Mouse (Mus musculus): ENCODE measurements around the gene Parp2. TPM values are rescaled to one million over a fixed set of nuclear protein-coding genes. Genes with fewer than 3 reads are reported as not detected.
"Not testable (repeated sequence)": the region's sequence is repeated elsewhere in the genome, so short reads cannot be mapped to it uniquely, and the experiment has no call there.

Gene Parp2
- polyA plus RNA-seq, 1 experiment from 2014 or later = 56.7 TPM

DNA sequence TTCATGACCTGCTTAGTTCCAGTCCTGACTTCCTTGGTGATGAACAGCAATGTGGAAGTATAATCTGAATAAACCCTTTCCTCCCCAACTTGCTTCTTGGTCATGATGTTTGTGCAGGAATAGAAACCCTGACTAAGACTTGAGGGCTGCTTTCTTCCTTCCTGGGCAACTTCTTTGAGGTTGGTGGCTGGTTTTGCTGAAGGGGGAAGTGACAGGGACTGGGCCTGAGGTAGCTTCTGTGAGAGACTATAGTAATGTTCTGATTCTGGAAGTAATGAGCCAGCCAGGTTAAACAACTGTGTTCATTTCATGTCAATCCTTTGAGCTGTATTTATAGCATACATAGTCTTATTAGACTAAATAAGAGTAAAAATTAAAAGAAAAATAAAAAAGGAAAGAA, 57.4 kb downstream of the Parp2 start:
- not testable (repeated sequence) for H3K4me3 ChIP-seq (replicated peaks; ENCODE audit: low read length); H3K4me2 ChIP-seq (ENCODE audit: low read length); H3K27ac ChIP-seq (ENCODE audit: low read length); H3K27me3 ChIP-seq (replicated peaks; ENCODE audit: control insufficient read depth, insufficient read depth, low read length); H3K36me3 ChIP-seq (ENCODE audit: control insufficient read depth, insufficient read depth); H3K9me3 ChIP-seq (ENCODE audit: control insufficient read depth, low read length); H3K4me1 ChIP-seq (replicated peaks; ENCODE audit: control insufficient read depth, insufficient read depth, low read length); H3K9ac ChIP-seq (replicated peaks; ENCODE audit: low read depth, low read length); ATAC-seq

DNA sequence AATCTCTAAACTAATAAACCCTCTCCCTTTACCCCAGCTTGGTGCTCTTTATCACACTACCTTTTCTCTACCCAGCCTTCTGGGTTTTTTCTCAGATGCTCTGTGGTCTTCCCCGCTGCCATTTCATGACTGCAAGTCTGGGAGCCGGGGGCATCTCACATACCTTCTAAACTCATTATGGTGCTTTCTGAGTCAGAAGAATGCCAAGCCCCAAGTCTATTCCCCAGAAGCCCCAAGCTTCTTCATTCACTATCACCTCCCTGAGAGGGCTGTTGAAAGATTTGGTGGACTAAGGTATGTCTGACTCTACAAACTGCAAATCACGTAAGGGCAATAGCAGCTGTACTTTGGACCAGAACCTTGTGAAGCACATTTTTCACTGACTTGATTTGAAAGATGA, 59.3 kb downstream of the Parp2 start:
- Histone ChIP-seq H3K27me3 (replicated peaks; ENCODE audit: control insufficient read depth, insufficient read depth, low read length) (no peaks in the 10 kb centered on the region), H3K4me3 (replicated peaks; ENCODE audit: low read length) (no peak overlapping the region), H3K36me3 (ENCODE audit: control insufficient read depth, insufficient read depth) (no peaks in the 10 kb centered on the region), H3K27ac (ENCODE audit: low read length) (no peak overlapping the region), H3K4me2 (ENCODE audit: low read length) (no peak overlapping the region), H3K9ac (replicated peaks; ENCODE audit: low read depth, low read length) (no peak overlapping the region), H3K4me1 (replicated peaks; ENCODE audit: control insufficient read depth, insufficient read depth, low read length) (peaks cover 8% of the 10 kb centered on the region), H3K9me3 (ENCODE audit: control insufficient read depth, low read length) (no peaks in the 10 kb centered on the region)
- WGBS = 94% methylated on average over 3 of the region's 3 CpGs
- ATAC-seq = no peak

DNA sequence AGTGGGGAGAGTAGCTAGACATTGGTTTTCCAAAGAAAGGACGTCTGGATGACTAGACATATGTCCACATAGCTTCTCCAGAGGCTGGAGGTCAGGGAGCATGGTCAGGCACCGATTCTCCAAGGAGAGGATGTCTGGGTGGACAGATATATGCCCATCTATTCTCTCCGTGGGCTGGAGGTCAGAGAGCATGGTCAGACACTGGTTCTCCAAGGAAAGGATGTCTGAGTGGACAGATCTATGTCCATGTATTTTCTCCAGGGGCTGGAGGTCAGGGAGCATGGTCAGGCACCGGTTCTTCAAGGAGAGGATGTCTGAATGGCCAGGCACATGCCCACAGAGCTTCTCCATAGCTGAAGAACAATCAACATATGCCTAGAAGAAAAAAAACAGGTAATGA, 60.6 kb downstream of the Parp2 start:
- no peak overlapping the region for H3K4me3 ChIP-seq (replicated peaks; ENCODE audit: low read length)
- H3K9ac ChIP-seq (replicated peaks; ENCODE audit: low read depth, low read length) = no peak overlapping the region
- H3K36me3 ChIP-seq (ENCODE audit: control insufficient read depth, insufficient read depth) = no peaks in the 10 kb centered on the region
- H3K4me2 ChIP-seq (ENCODE audit: low read length) = no peak overlapping the region
- H3K4me1 ChIP-seq (replicated peaks; ENCODE audit: control insufficient read depth, insufficient read depth, low read length) = peaks cover 8% of the 10 kb centered on the region
- H3K27ac ChIP-seq (ENCODE audit: low read length) = no peak overlapping the region
- no peaks in the 10 kb centered on the region for H3K27me3 ChIP-seq (replicated peaks; ENCODE audit: control insufficient read depth, insufficient read depth, low read length)
- H3K9me3 ChIP-seq (ENCODE audit: control insufficient read depth, low read length) = no peaks in the 10 kb centered on the region
- 79% methylated on average over 4 of the region's 4 CpGs for WGBS
- ATAC-seq = no peak

DNA sequence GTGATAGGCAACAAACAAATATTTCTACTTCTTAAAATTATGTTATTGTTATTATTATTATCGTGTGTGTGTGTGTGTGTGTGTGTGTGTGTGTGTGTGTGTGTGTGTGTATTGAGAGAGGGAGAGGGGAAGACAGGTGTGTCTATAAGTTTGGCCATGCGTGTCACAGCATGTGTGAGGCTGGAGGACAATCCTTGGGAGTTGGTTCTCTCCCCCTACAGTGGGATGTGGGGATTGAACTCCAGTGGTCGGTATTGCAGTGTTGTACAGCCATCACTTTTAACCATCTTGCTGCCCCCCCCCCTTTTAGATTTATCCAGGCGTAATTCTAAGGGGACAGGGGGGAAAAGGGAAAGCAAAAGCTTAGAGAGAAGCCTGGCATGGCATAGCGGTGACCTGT, 61.0 kb downstream of the Parp2 start:
- ATAC-seq = no peak
- 92% methylated on average over 5 of the region's 5 CpGs for WGBS
- no peak overlapping the region for H3K27ac ChIP-seq (ENCODE audit: low read length)

DNA sequence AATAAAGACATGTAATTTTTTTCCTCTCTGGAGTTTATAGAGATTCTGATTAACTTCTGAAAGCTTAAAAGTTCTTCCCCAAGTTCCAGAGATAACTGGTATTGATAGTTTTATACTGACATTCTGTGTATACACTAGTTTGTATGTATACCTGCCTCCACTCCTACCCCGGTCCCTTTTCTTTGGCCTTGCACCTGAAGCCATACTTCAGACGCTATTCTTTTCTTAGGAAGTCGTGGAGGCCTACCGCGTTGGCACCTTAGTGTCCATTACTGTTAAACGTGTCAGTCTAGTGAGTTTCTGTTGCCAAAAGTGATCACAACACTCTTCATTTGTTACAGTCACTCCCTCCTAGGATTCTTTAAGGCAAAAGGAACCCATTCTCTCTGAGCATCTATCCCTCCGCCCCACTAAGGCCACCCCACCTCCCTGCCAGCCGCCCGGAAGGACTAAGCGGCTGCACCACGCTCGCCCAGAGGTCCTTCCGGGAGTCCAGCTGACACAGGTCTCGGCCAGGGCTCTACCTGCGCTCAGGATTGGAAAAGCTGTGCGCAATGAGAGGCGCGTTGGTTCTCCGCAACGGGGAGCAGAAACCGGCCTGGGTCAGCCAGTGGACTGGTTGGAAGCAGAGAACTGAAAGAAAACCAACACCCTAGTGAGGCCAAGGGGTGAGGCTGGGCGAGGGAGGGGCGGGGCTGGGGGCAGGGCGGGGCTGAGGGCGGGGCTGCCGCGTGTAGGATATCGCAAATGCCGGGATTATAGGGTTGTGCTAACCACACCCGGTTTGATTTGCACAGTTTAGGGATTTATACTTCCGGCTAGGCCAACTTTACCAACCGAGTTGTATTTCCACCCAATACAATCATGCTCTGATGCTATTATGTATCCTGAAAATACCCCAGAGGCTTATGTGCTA, 62.5 kb downstream of the Parp2 start, which contains the start of gene Tep1:
TSS of gene Tep1 (minus strand) at position 672 of the 916 bp plus-strand sequence.
- H3K36me3 ChIP-seq (ENCODE audit: control insufficient read depth, insufficient read depth) = no peaks in the 10 kb centered on the region
- peak within 1 kb of the TSS; percentile 59 for H3K9ac ChIP-seq (replicated peaks; ENCODE audit: low read depth, low read length)
- WGBS = 7% methylated on average over 32 of the region's 32 CpGs
- H3K27ac ChIP-seq (ENCODE audit: low read length) = no peak within 1 kb of the TSS
- no peaks in the 10 kb centered on the region for H3K9me3 ChIP-seq (ENCODE audit: control insufficient read depth, low read length)
- ATAC-seq = peak; percentile 86
- H3K4me2 ChIP-seq (ENCODE audit: low read length) = peak within 1 kb of the TSS; percentile 72
- peaks cover 8% of the 10 kb centered on the region for H3K4me1 ChIP-seq (replicated peaks; ENCODE audit: control insufficient read depth, insufficient read depth, low read length)
- H3K4me3 ChIP-seq (replicated peaks; ENCODE audit: low read length) = peak within 1 kb of the TSS; percentile 49
- no peaks in the 10 kb centered on the region for H3K27me3 ChIP-seq (replicated peaks; ENCODE audit: control insufficient read depth, insufficient read depth, low read length)

More for the DNA sequence above, 61.0 kb downstream of the Parp2 start:
- Histone ChIP-seq H3K4me3 (replicated peaks; ENCODE audit: low read length) (no peak overlapping the region), H3K4me1 (replicated peaks; ENCODE audit: control insufficient read depth, insufficient read depth, low read length) (peaks cover 8% of the 10 kb centered on the region), H3K36me3 (ENCODE audit: control insufficient read depth, insufficient read depth) (no peaks in the 10 kb centered on the region), H3K9me3 (ENCODE audit: control insufficient read depth, low read length) (no peaks in the 10 kb centered on the region), H3K9ac (replicated peaks; ENCODE audit: low read depth, low read length) (no peak overlapping the region), H3K27me3 (replicated peaks; ENCODE audit: control insufficient read depth, insufficient read depth, low read length) (no peaks in the 10 kb centered on the region), H3K4me2 (ENCODE audit: low read length) (no peak overlapping the region)

DNA sequence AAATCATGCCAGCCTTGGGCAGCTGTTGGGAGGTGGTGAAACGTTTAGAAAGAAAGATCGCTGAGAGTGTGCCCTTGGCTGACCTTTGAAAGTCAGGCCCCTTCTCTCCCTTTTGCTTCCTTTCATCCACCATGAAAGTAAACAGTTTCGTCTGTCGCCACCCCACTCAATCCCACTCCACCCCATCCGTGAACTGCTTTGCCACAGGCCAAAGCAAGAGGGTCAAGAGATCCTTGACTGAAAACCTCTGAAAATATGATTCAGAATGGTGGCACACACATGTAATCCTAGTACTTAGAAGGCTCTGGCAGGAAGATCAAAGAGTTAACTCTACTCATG, 63.1 kb downstream of the Parp2 start:
- no peak overlapping the region for H3K27ac ChIP-seq (ENCODE audit: low read length)
- H3K4me1 ChIP-seq (replicated peaks; ENCODE audit: control insufficient read depth, insufficient read depth, low read length) = peaks cover 8% of the 10 kb centered on the region
- peak overlapping the region; percentile 49 for H3K4me3 ChIP-seq (replicated peaks; ENCODE audit: low read length)
- peak overlapping the region; percentile 72 for H3K4me2 ChIP-seq (ENCODE audit: low read length)
- H3K27me3 ChIP-seq (replicated peaks; ENCODE audit: control insufficient read depth, insufficient read depth, low read length) = no peaks in the 10 kb centered on the region
- ATAC-seq = no peak
- peak overlapping the region; percentile 59 for H3K9ac ChIP-seq (replicated peaks; ENCODE audit: low read depth, low read length)
- no peaks in the 10 kb centered on the region for H3K36me3 ChIP-seq (ENCODE audit: control insufficient read depth, insufficient read depth)
- WGBS = 37% methylated on average over 5 of the region's 5 CpGs
- no peaks in the 10 kb centered on the region for H3K9me3 ChIP-seq (ENCODE audit: control insufficient read depth, low read length)

Other genes starting within 250 kb of the Parp2 start
- gene Olfr744, start 193.0 kb upstream of the Parp2 start, polyA plus RNA-seq (2015; fragmentation: Nextera tagmentation; extraction: Ambion mirVana) = not detected in 2 replicates
- not detected in 2 replicates for gene Olfr745, start 168.5 kb upstream of the Parp2 start, polyA plus RNA-seq (2015; fragmentation: Nextera tagmentation; extraction: Ambion mirVana)
- gene Olfr746, start 160.8 kb upstream of the Parp2 start, polyA plus RNA-seq (2015; fragmentation: Nextera tagmentation; extraction: Ambion mirVana) = not detected in 2 replicates
- gene Olfr747, start 114.6 kb upstream of the Parp2 start, polyA plus RNA-seq (2015; fragmentation: Nextera tagmentation; extraction: Ambion mirVana) = not detected in 2 replicates
- not detected in 2 replicates for gene Olfr748, start 100.5 kb upstream of the Parp2 start, polyA plus RNA-seq (2015; fragmentation: Nextera tagmentation; extraction: Ambion mirVana)
- not detected in 2 replicates for gene Olfr749, start 62.7 kb upstream of the Parp2 start, polyA plus RNA-seq (2015; fragmentation: Nextera tagmentation; extraction: Ambion mirVana)
- 124 and 132 TPM in 2 replicates for gene Ttc5, start 22.3 kb upstream of the Parp2 start, polyA plus RNA-seq (2015; fragmentation: Nextera tagmentation; extraction: Ambion mirVana)
- not detected in 2 replicates for gene Ccnb1ip1, start 109 bp upstream of the Parp2 start, polyA plus RNA-seq (2015; fragmentation: Nextera tagmentation; extraction: Ambion mirVana)
- 1.1 and 2.2 TPM in 2 replicates for gene Tep1, start 62.7 kb downstream of the Parp2 start, polyA plus RNA-seq (2015; fragmentation: Nextera tagmentation; extraction: Ambion mirVana)
- gene Klhl33, start 89.7 kb downstream of the Parp2 start, polyA plus RNA-seq (2015; fragmentation: Nextera tagmentation; extraction: Ambion mirVana) = 0.31 and 0.68 TPM in 2 replicates
- 140 and 146 TPM in 2 replicates for gene Osgep, start 117.1 kb downstream of the Parp2 start, polyA plus RNA-seq (2015; fragmentation: Nextera tagmentation; extraction: Ambion mirVana)
- 265 and 283 TPM in 2 replicates for gene Apex1, start 117.1 kb downstream of the Parp2 start, polyA plus RNA-seq (2015; fragmentation: Nextera tagmentation; extraction: Ambion mirVana)
- 100 and 101 TPM in 2 replicates for gene Pip4p1, start 123.0 kb downstream of the Parp2 start, polyA plus RNA-seq (2015; fragmentation: Nextera tagmentation; extraction: Ambion mirVana)
- 15.8 and 17.2 TPM in 2 replicates for gene Pnp, start 123.2 kb downstream of the Parp2 start, polyA plus RNA-seq (2015; fragmentation: Nextera tagmentation; extraction: Ambion mirVana)
- gene Gm49342, start 136.7 kb downstream of the Parp2 start, polyA plus RNA-seq (2015; fragmentation: Nextera tagmentation; extraction: Ambion mirVana) = 3.2 TPM in 1 of 2 replicates, not detected in the other
- 0.47 and 0.63 TPM in 2 replicates for gene Pnp2, start 148.2 kb downstream of the Parp2 start, polyA plus RNA-seq (2015; fragmentation: Nextera tagmentation; extraction: Ambion mirVana)
- not detected in 2 replicates for gene Rnase10, start 199.9 kb downstream of the Parp2 start, polyA plus RNA-seq (2015; fragmentation: Nextera tagmentation; extraction: Ambion mirVana)
- gene Rnase9, start 234.0 kb downstream of the Parp2 start, polyA plus RNA-seq (2015; fragmentation: Nextera tagmentation; extraction: Ambion mirVana) = not detected in 2 replicates
- gene Rnase11, start 242.3 kb downstream of the Parp2 start, polyA plus RNA-seq (2015; fragmentation: Nextera tagmentation; extraction: Ambion mirVana) = not detected in 2 replicates
- gene Rnase12, start 249.8 kb downstream of the Parp2 start, polyA plus RNA-seq (2015; fragmentation: Nextera tagmentation; extraction: Ambion mirVana) = not detected in 2 replicates